Mouse (Mus musculus): ENCODE results near the gene Neo1. TPM values are rescaled to one million over a fixed set of nuclear protein-coding genes. Genes with fewer than 3 reads are reported as not detected.
"Not testable (repeated sequence)": the region's sequence is repeated elsewhere in the genome, so short reads cannot be mapped to it uniquely, and the experiment has no call there.

The Neo1 gene
- polyA plus RNA-seq, 1 experiment, result 17.5 TPM

- H3K36me3 ChIP-seq (ENCODE audit: control insufficient read depth, insufficient read depth, low read length), result no peaks in the 10 kb centered on the region
- no peaks in the 10 kb centered on the region for H3K4me1 ChIP-seq (ENCODE audit: control insufficient read depth, insufficient read depth, low read length)
- TF ChIP-seq POLR2A (IDR thresholded peaks at IDR 0.05; ENCODE audit: control insufficient read depth, low read depth, low read length) (no peak), CTCF (IDR thresholded peaks at IDR 0.05; ENCODE audit: control insufficient read depth, insufficient read depth, insufficient replicate concordance, low read depth, low read length) (no peak)
These were observed 46.8 kb downstream of the Neo1 start for GRCm38 (mm10) chr9:58989255-58989928.

DNA sequence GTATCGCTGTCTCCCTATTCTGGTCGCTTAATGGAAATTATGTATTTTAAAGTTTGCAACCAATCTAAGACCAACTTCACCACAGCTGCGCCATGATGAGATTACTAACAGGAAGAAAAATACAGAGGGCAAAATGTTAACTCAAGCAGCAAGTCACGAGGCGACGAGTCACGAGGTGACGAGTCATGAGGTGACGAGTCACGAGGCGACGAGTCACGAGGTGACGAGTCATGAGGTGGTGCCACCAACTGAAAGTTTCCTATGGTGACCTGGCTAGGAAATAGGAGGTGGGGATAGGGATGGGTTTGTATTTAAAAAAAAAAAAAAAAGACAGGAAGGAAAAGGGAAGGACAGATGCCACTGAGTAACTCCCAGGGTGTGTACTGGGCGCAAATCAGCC lies 57.2 kb downstream of the Neo1 start:
- H3K27ac ChIP-seq (ENCODE audit: control insufficient read depth, insufficient read depth, low read depth, low read length), result no peak overlapping the region
- H3K27me3 ChIP-seq (ENCODE audit: control insufficient read depth, insufficient read depth, low read length), result no peaks in the 10 kb centered on the region
- H3K4me1 ChIP-seq (ENCODE audit: control insufficient read depth, insufficient read depth, low read length), result no peaks in the 10 kb centered on the region
- peak overlapping the region; percentile 83 for H3K4me3 ChIP-seq (ENCODE audit: control insufficient read depth, low read depth, low read length)
- TF ChIP-seq CTCF (IDR thresholded peaks at IDR 0.05; ENCODE audit: control insufficient read depth, insufficient read depth, insufficient replicate concordance, low read depth, low read length) (no peak), POLR2A (IDR thresholded peaks at IDR 0.05; ENCODE audit: control insufficient read depth, low read depth, low read length) (no peak)
- H3K36me3 ChIP-seq (ENCODE audit: control insufficient read depth, insufficient read depth, low read length), result no peaks in the 10 kb centered on the region

More at GRCm38 (mm10) chr9:58989255-58989928, 46.8 kb downstream of the Neo1 start:
- Histone ChIP-seq H3K27ac (ENCODE audit: control insufficient read depth, insufficient read depth, low read depth, low read length) (no peak overlapping the region), H3K27me3 (ENCODE audit: control insufficient read depth, insufficient read depth, low read length) (no peaks in the 10 kb centered on the region), H3K4me3 (ENCODE audit: control insufficient read depth, low read depth, low read length) (no peak overlapping the region)

DNA sequence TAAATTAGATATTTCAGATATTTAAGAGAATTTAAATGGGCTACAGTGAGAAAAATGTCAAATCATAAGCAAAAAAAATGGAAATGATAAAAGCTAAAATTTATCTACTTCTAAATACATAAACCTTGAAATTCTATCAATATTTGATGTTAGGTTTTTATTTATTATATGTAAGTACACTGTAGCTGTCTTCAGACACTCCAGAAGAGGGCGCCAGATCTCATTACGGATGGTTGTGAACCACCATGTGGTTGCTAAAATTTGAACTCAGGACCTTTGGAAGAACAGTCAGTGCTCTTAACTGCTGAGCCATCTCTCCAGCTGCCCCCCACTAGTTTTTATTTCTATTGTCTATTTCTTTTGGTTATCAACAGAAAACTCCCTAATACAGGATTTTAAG lies 65.1 kb downstream of the Neo1 start:
- H3K4me3 ChIP-seq (ENCODE audit: control insufficient read depth, low read depth, low read length); H3K27me3 ChIP-seq (ENCODE audit: control insufficient read depth, insufficient read depth, low read length); H3K36me3 ChIP-seq (ENCODE audit: control insufficient read depth, insufficient read depth, low read length); H3K4me1 ChIP-seq (ENCODE audit: control insufficient read depth, insufficient read depth, low read length); H3K27ac ChIP-seq (ENCODE audit: control insufficient read depth, insufficient read depth, low read depth, low read length): not testable (repeated sequence)

DNA sequence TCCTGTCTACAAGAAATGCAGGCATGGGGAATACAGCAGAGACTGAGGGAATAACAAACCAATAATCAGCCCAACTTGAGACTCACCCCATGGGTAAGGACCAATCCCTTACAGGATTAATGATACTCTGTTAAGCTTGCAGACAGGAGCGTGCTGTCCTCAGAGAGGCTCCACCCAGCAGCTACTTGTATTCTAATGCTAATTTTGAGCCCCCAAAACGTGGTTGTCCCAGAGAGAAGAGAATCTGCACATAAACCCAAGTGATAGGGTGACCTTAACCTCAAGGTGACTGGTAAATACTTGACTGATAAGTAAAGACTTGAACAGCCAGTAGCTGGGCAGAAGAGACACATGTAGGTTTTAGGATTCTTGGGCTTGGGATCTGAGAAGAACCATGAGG lies 68.9 kb downstream of the Neo1 start:
- Histone ChIP-seq H3K4me1 (ENCODE audit: control insufficient read depth, insufficient read depth, low read length) (no peaks in the 10 kb centered on the region), H3K4me3 (ENCODE audit: control insufficient read depth, low read depth, low read length) (no peak overlapping the region), H3K27ac (ENCODE audit: control insufficient read depth, insufficient read depth, low read depth, low read length) (no peak overlapping the region), H3K36me3 (ENCODE audit: control insufficient read depth, insufficient read depth, low read length) (no peaks in the 10 kb centered on the region), H3K27me3 (ENCODE audit: control insufficient read depth, insufficient read depth, low read length) (no peaks in the 10 kb centered on the region)
- TF ChIP-seq POLR2A (IDR thresholded peaks at IDR 0.05; ENCODE audit: control insufficient read depth, low read depth, low read length) (no peak), CTCF (IDR thresholded peaks at IDR 0.05; ENCODE audit: control insufficient read depth, insufficient read depth, insufficient replicate concordance, low read depth, low read length) (no peak)

- Histone ChIP-seq H3K27me3 (ENCODE audit: control insufficient read depth, insufficient read depth, low read length) (no peaks in the 10 kb centered on the region), H3K36me3 (ENCODE audit: control insufficient read depth, insufficient read depth, low read length) (no peaks in the 10 kb centered on the region), H3K4me3 (ENCODE audit: control insufficient read depth, low read depth, low read length) (no peak overlapping the region), H3K4me1 (ENCODE audit: control insufficient read depth, insufficient read depth, low read length) (no peaks in the 10 kb centered on the region), H3K27ac (ENCODE audit: control insufficient read depth, insufficient read depth, low read depth, low read length) (no peak overlapping the region)
- TF ChIP-seq POLR2A (IDR thresholded peaks at IDR 0.05; ENCODE audit: control insufficient read depth, low read depth, low read length) (no peak), CTCF (IDR thresholded peaks at IDR 0.05; ENCODE audit: control insufficient read depth, insufficient read depth, insufficient replicate concordance, low read depth, low read length) (no peak)
These were observed 80.7 kb downstream of the Neo1 start for GRCm38 (mm10) chr9:58955507-58955906.

- H3K27me3 ChIP-seq (ENCODE audit: control insufficient read depth, insufficient read depth, low read length); H3K27ac ChIP-seq (ENCODE audit: control insufficient read depth, insufficient read depth, low read depth, low read length); H3K36me3 ChIP-seq (ENCODE audit: control insufficient read depth, insufficient read depth, low read length); H3K4me3 ChIP-seq (ENCODE audit: control insufficient read depth, low read depth, low read length); H3K4me1 ChIP-seq (ENCODE audit: control insufficient read depth, insufficient read depth, low read length): not testable (repeated sequence)
These were observed 90.3 kb downstream of the Neo1 start for GRCm38 (mm10) chr9:58945910-58946309.

- H3K4me1 ChIP-seq (ENCODE audit: control insufficient read depth, insufficient read depth, low read length), result no peaks in the 10 kb centered on the region
These were observed 101.5 kb downstream of the Neo1 start for GRCm38 (mm10) chr9:58934776-58935175.

DNA sequence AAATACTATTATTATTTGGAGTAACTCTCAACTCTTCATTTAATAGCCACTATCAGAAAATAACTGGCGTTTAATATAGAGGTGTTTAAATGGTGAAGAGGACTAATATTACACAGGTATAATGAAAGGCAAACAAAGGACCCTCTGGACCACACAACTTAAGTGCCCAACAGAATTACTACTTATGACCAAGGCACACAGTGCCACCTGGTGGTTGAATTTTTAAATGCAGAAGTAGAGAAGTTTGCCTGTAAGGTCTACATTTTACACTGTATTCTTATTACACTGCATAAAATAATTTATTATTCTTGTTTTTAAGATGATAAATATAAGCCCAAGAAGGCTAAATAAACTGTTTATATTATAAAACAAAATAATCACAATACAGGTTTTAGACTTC lies 108.1 kb downstream of the Neo1 start:
- H3K4me3 ChIP-seq (ENCODE audit: control insufficient read depth, low read depth, low read length), result no peak overlapping the region
- no peaks in the 10 kb centered on the region for H3K27me3 ChIP-seq (ENCODE audit: control insufficient read depth, insufficient read depth, low read length)
- no peak overlapping the region for H3K27ac ChIP-seq (ENCODE audit: control insufficient read depth, insufficient read depth, low read depth, low read length)
- TF ChIP-seq POLR2A (IDR thresholded peaks at IDR 0.05; ENCODE audit: control insufficient read depth, low read depth, low read length) (no peak), CTCF (IDR thresholded peaks at IDR 0.05; ENCODE audit: control insufficient read depth, insufficient read depth, insufficient replicate concordance, low read depth, low read length) (no peak)
- H3K36me3 ChIP-seq (ENCODE audit: control insufficient read depth, insufficient read depth, low read length), result no peaks in the 10 kb centered on the region
- H3K4me1 ChIP-seq (ENCODE audit: control insufficient read depth, insufficient read depth, low read length), result no peaks in the 10 kb centered on the region

More at GRCm38 (mm10) chr9:58934776-58935175, 101.5 kb downstream of the Neo1 start:
- Histone ChIP-seq H3K4me3 (ENCODE audit: control insufficient read depth, low read depth, low read length) (no peak overlapping the region), H3K27me3 (ENCODE audit: control insufficient read depth, insufficient read depth, low read length) (no peaks in the 10 kb centered on the region), H3K36me3 (ENCODE audit: control insufficient read depth, insufficient read depth, low read length) (no peaks in the 10 kb centered on the region), H3K27ac (ENCODE audit: control insufficient read depth, insufficient read depth, low read depth, low read length) (no peak overlapping the region)
- TF ChIP-seq POLR2A (IDR thresholded peaks at IDR 0.05; ENCODE audit: control insufficient read depth, low read depth, low read length) (no peak), CTCF (IDR thresholded peaks at IDR 0.05; ENCODE audit: control insufficient read depth, insufficient read depth, insufficient replicate concordance, low read depth, low read length) (no peak)
